Mouse (Mus musculus): Measurements from ENCODE around the gene Insyn1.

GRCm38 (mm10) chr9:58487076-58487475, 1.3 kb upstream of the Insyn1 start:
- TF ChIP-seq HCFC1 (IDR thresholded peaks at IDR 0.05; ENCODE audit: borderline replicate concordance, insufficient read depth, low read length), result no peak
- no peak for TF ChIP-seq MAFK (IDR thresholded peaks at IDR 0.05; ENCODE audit: insufficient read depth, low read depth, low read length)

Measured in ES-E14 (cell line).